ENCODE assay signal across 7 mouse cellular contexts in the genomic region with DNA sequence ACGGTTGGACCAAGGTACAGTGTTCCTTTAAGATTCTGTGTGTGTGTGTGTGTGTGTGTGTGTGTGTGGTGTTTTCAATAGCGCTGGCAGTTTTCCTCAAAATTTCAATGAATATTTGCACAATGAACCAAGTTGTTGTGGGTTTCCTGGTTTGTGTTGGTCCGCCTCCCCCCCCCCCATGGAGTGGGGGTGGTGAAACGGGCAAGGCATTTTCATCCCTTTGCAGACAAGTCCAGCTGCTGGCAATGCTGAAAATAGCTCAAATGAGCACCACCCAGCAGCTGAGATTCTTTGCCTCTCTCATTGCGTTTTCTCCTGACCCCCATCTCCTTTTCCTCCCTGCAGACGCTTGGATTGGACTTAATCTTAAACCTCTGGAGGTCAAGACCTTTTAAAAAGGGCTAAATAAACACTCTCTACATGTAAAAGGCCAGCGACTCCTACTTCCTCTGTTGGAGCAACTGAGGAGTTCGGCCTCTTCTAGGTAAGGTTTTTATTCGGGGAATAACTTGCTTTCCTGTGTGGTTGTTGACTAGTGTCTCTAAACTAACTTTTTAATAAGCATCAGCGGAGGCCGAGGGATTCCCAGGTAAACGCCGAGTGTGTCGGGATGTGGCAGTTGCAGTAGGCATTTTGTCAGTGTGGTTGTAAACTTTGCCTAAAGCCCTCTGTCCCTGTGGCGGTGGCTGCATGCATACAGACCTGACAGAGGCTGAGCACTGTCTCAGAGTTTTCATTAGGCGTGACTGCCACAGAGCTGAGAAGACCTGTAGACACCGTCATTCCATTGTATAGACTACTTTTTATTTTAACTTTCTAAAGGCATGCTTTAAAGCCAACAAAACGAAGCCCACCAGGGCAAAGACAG.
DNase-seq lines count a peak whose midpoint lies in the region; ATAC-seq and TF ChIP-seq lines count a peak whose summit lies in the region.

No protein-coding gene starts in this region.

- peak overlapping the region; percentile 96 for H3K27ac ChIP-seq in heart, embryonic 12.5 days (ENCODE audit: poor library complexity, severe bottlenecking)
- H3K27ac ChIP-seq in limb, embryonic 14.5 days (replicated peaks; ENCODE audit: low read depth, low read length), result peak overlapping the region; percentile 48
- H3K27ac ChIP-seq in stomach, postnatal 0 days (replicated peaks), result peak overlapping the region; percentile 53; the same call in 1 of the 2 replicates

- no peaks in the 10 kb centered on the region for H3K9me3 ChIP-seq in heart, embryonic 12.5 days (replicated peaks)
- H3K9me3 ChIP-seq in limb, embryonic 14.5 days (ENCODE audit: control insufficient read depth, low read length), result no peaks in the 10 kb centered on the region
- no peaks in the 10 kb centered on the region for H3K9me3 ChIP-seq in stomach, postnatal 0 days (ENCODE audit: control insufficient read depth, low read length)

- H3K27me3 ChIP-seq in heart, embryonic 12.5 days (replicated peaks), result no peaks in the 10 kb centered on the region
- H3K27me3 ChIP-seq in limb, embryonic 14.5 days (ENCODE audit: control insufficient read depth, insufficient read depth, low read length), result no peaks in the 10 kb centered on the region
- no peaks in the 10 kb centered on the region for H3K27me3 ChIP-seq in stomach, postnatal 0 days (ENCODE audit: control insufficient read depth, insufficient read depth, low read length)

- peaks cover 36% of the 10 kb centered on the region for H3K4me1 ChIP-seq in heart, embryonic 12.5 days (replicated peaks)
- H3K4me1 ChIP-seq in limb, embryonic 14.5 days (ENCODE audit: control insufficient read depth, insufficient read depth, low read length), result peaks cover 24% of the 10 kb centered on the region
- no peaks in the 10 kb centered on the region for H3K4me1 ChIP-seq in stomach, postnatal 0 days (replicated peaks; ENCODE audit: control insufficient read depth, insufficient read depth)

- peak overlapping the region; percentile 66 for H3K4me3 ChIP-seq in heart, embryonic 12.5 days
- peak overlapping the region; percentile 26 for H3K4me3 ChIP-seq in limb, embryonic 14.5 days (replicated peaks; ENCODE audit: low read length)
- peak overlapping the region; percentile 24 for H3K4me3 ChIP-seq in stomach, postnatal 0 days (ENCODE audit: low read depth, low read length)

- DNase-seq in ovary, postnatal 36 days (ENCODE audit: low spot score), result peak; percentile 4
- no peak for DNase-seq in ovary, adult 18-20 months (ENCODE audit: low spot score)
- DNase-seq in limb, embryonic 14.5 days (ENCODE audit: low spot score), result no peak
- DNase-seq in stomach, postnatal 0 days (ENCODE audit: low spot score), result peak; percentile 70
- DNase-seq in left cerebral cortex, adult 18-20 months (ENCODE audit: low spot score in 2 of 2), result no peak
- no peak for DNase-seq in layer of hippocampus, adult 11-12 months (ENCODE audit: low spot score)

- peak overlapping the region; percentile 58 for H3K4me2 ChIP-seq in heart, embryonic 12.5 days
- peak overlapping the region; percentile 33 for H3K4me2 ChIP-seq in limb, embryonic 14.5 days (replicated peaks; ENCODE audit: low read depth, low read length, severe bottlenecking)
- H3K4me2 ChIP-seq in stomach, postnatal 0 days (replicated peaks; ENCODE audit: low read depth), result peak overlapping the region; percentile 33

- peak; percentile 63 for ATAC-seq in heart, embryonic 12.5 days (ENCODE audit: insufficient number of reproducible peaks, low FRiP score)
- ATAC-seq in limb, embryonic 14.5 days (ENCODE audit: low FRiP score, low read depth), result peak; percentile 34; the same call in 1 of the 2 replicates
- peak; percentile 56 for ATAC-seq in stomach, postnatal 0 days (ENCODE audit: low FRiP score, low TSS enrichment)

- H3K36me3 ChIP-seq in heart, embryonic 12.5 days, result 0 out of 2 replicates have a peak, but pooled peaks cover 12% of the 10 kb centered on the region
- H3K36me3 ChIP-seq in limb, embryonic 14.5 days (ENCODE audit: control insufficient read depth, insufficient read depth, low read length), result no peaks in the 10 kb centered on the region
- no peaks in the 10 kb centered on the region for H3K36me3 ChIP-seq in stomach, postnatal 0 days (ENCODE audit: control insufficient read depth, insufficient read depth, low read length)

- peak overlapping the region; percentile 87 for H3K9ac ChIP-seq in heart, embryonic 12.5 days
- no peak overlapping the region for H3K9ac ChIP-seq in limb, embryonic 14.5 days (ENCODE audit: low read depth, low read length, severe bottlenecking)
- H3K9ac ChIP-seq in stomach, postnatal 0 days (ENCODE audit: low read length), result peak overlapping the region; percentile 28; the same call in 1 of the 2 replicates

- 15% methylated on average over 18 of the region's 18 CpGs for WGBS in heart, embryonic 12.5 days
- WGBS in limb, embryonic 14.5 days, result 27% methylated on average over 18 of the region's 18 CpGs
- WGBS in stomach, postnatal 0 days, result 19% methylated on average over 18 of the region's 18 CpGs

- TF ChIP-seq EP300 in stomach, postnatal 0 days (optimal IDR thresholded peaks at IDR 0.05), result no peak

- no peak for TF ChIP-seq POLR2A in limb, embryonic 14.5 days (IDR thresholded peaks at IDR 0.05; ENCODE audit: borderline replicate concordance, extremely low read depth, insufficient read depth, insufficient read length)

- no peak for TF ChIP-seq CTCF in stomach, postnatal 0 days (IDR thresholded peaks at IDR 0.05; ENCODE audit: low read depth)

Comparison
In these comparisons a context has a peak if more than half of its experiments do, and no peak if none do; other contexts are left out.
1. DNase-seq: peak in ovary, postnatal 36 days (single experiment) and stomach, postnatal 0 days (single experiment); none in ovary, adult 18-20 months (single experiment), limb, embryonic 14.5 days (single experiment), left cerebral cortex, adult 18-20 months (0 of 2) and layer of hippocampus, adult 11-12 months (single experiment).
2. Peak in every context shown above with its lines, with median percentiles within 50 percentile points of each other: ATAC-seq, H3K27ac ChIP-seq, H3K4me2 ChIP-seq and H3K4me3 ChIP-seq.